Mouse (Mus musculus): ENCODE results near the gene Bdh2. TPM values are rescaled to one million over a fixed set of nuclear protein-coding genes. Genes with fewer than 3 reads are reported as not detected.

The Bdh2 gene
- polyA plus RNA-seq, 1 experiment from 2014 or later: 147 TPM

GRCm38 (mm10) chr3:135290249-135290894, 9.4 kb downstream of the Bdh2 start:
- ChIA-PET POLR2A (interaction anchor here (0.8 kb wide), 1 partner anchor 9 kb away, joined by 4 read pairs; the partner anchor contains the start of gene Bdh2), CTCF (interaction anchor here (0.5 to 3.4 kb wide), 6 partner anchors 8 to 437 kb away, joined by 3 to 19 read pairs (median 4); no protein-coding TSS in a partner anchor)
- ATAC-seq (peak; percentile 79), DNase-seq (ENCODE audit: low read depth, low spot score) (no peak)
- in situ Hi-C loops (cut with MboI; ENCODE audit: low pct_unique_long_range_greater_than_20kb): loop anchor here (5.0 kb wide), 3 partner anchors 37 to 437 kb away; no protein-coding TSS in a partner anchor
- no peaks in the 10 kb centered on the region for H3K27me3 ChIP-seq
- TF ChIP-seq CTCF (IDR thresholded peaks at IDR 0.05): peak; percentile 87

- no peak for TF ChIP-seq CTCF (IDR thresholded peaks at IDR 0.05)
- ATAC-seq (no peak), DNase-seq (ENCODE audit: low read depth, low spot score) (no peak)
- in situ Hi-C loops (cut with MboI; ENCODE audit: low pct_unique_long_range_greater_than_20kb): loop anchor here (5.0 kb wide), 3 partner anchors 34 to 434 kb away; no protein-coding TSS in a partner anchor
- CTCF ChIA-PET: interaction anchor here (1.0 to 1.2 kb wide), 3 partner anchors 20 to 308 kb away, joined by 3 read pairs; no protein-coding TSS in a partner anchor
- no peaks in the 10 kb centered on the region for H3K27me3 ChIP-seq
- POLR2A ChIA-PET: no interaction called here
Observed at GRCm38 (mm10) chr3:135293703-135294102, 12.7 kb downstream of the Bdh2 start.

- no peak for TF ChIP-seq CTCF (IDR thresholded peaks at IDR 0.05)
- DNase-seq (ENCODE audit: low read depth, low spot score) (no peak), ATAC-seq (no peak)
- POLR2A ChIA-PET: interaction anchor here (0.5 kb wide), 1 partner anchor 46 kb away, joined by 3 read pairs; no protein-coding TSS in a partner anchor
- no peaks in the 10 kb centered on the region for H3K27me3 ChIP-seq
- in situ Hi-C loops (cut with MboI; ENCODE audit: low pct_unique_long_range_greater_than_20kb): no loop called here
- CTCF ChIA-PET: interaction anchor here (1.6 kb wide), 1 partner anchor 436 kb away, joined by 3 read pairs; no protein-coding TSS in a partner anchor
Observed at GRCm38 (mm10) chr3:135295559-135295958, 14.5 kb downstream of the Bdh2 start.

GRCm38 (mm10) chr3:135298560-135298959, 17.5 kb downstream of the Bdh2 start:
- ChIA-PET CTCF (interaction anchor here (0.6 to 1.0 kb wide), 5 partner anchors 8 to 76 kb away, joined by 3 to 5 read pairs (median 3); partner anchors contain the start of gene Bdh2), POLR2A (no interaction called here)
- H3K27me3 ChIP-seq: no peaks in the 10 kb centered on the region
- DNase-seq (ENCODE audit: low read depth, low spot score) (peak; percentile 99), ATAC-seq (peak; percentile 99)
- no peak for TF ChIP-seq CTCF (IDR thresholded peaks at IDR 0.05)
- in situ Hi-C loops (cut with MboI; ENCODE audit: low pct_unique_long_range_greater_than_20kb): no loop called here

GRCm38 (mm10) chr3:135300081-135300480, 19.1 kb downstream of the Bdh2 start:
- no peaks in the 10 kb centered on the region for H3K27me3 ChIP-seq
- no peak for TF ChIP-seq CTCF (IDR thresholded peaks at IDR 0.05)
- POLR2A ChIA-PET: no interaction called here
- ATAC-seq: no peak
- no peak for DNase-seq (ENCODE audit: low read depth, low spot score)
- CTCF ChIA-PET: interaction anchor here (1.0 to 3.6 kb wide), 2 partner anchors 12 to 13 kb away, joined by 3 to 15 read pairs; no protein-coding TSS in a partner anchor
- in situ Hi-C loops (cut with MboI; ENCODE audit: low pct_unique_long_range_greater_than_20kb): no loop called here

GRCm38 (mm10) chr3:135304060-135304459, 23.0 kb downstream of the Bdh2 start:
- TF ChIP-seq CTCF (IDR thresholded peaks at IDR 0.05): no peak
- ATAC-seq (no peak), DNase-seq (ENCODE audit: low read depth, low spot score) (no peak)
- CTCF ChIA-PET: interaction anchor here (1.1 to 3.6 kb wide), 4 partner anchors 8 to 101 kb away, joined by 3 to 15 read pairs (median 6); no protein-coding TSS in a partner anchor
- in situ Hi-C loops (cut with MboI; ENCODE audit: low pct_unique_long_range_greater_than_20kb): no loop called here
- POLR2A ChIA-PET: interaction anchor here (0.7 kb wide), 1 partner anchor 1128 kb away, joined by 4 read pairs; no protein-coding TSS in a partner anchor
- no peaks in the 10 kb centered on the region for H3K27me3 ChIP-seq

- ChIA-PET CTCF (interaction anchor here (0.7 to 1.6 kb wide), 3 partner anchors 13 to 100 kb away, joined by 3 to 4 read pairs (median 3); no protein-coding TSS in a partner anchor), POLR2A (no interaction called here)
- DNase-seq (ENCODE audit: low read depth, low spot score) (no peak), ATAC-seq (no peak)
- H3K27me3 ChIP-seq: no peaks in the 10 kb centered on the region
- in situ Hi-C loops (cut with MboI; ENCODE audit: low pct_unique_long_range_greater_than_20kb): no loop called here
- no peak for TF ChIP-seq CTCF (IDR thresholded peaks at IDR 0.05)
Observed at GRCm38 (mm10) chr3:135304566-135304965, 23.5 kb downstream of the Bdh2 start.

- in situ Hi-C loops (cut with MboI; ENCODE audit: low pct_unique_long_range_greater_than_20kb): no loop called here
- TF ChIP-seq CTCF (IDR thresholded peaks at IDR 0.05): no peak
- CTCF ChIA-PET: interaction anchor here (0.9 kb wide), 1 partner anchor 10 kb away, joined by 3 read pairs; no protein-coding TSS in a partner anchor
- DNase-seq (ENCODE audit: low read depth, low spot score) (no peak), ATAC-seq (no peak)
- POLR2A ChIA-PET: interaction anchor here (0.9 kb wide), 1 partner anchor 11 kb away, joined by 3 read pairs; no protein-coding TSS in a partner anchor
- H3K27me3 ChIP-seq: no peaks in the 10 kb centered on the region
Observed at GRCm38 (mm10) chr3:135307411-135308259, 26.6 kb downstream of the Bdh2 start, which contains the start of gene Slc9b2. TSS of gene Slc9b2 (plus strand) at chr3:135307700.

- POLR2A ChIA-PET: no interaction called here
- ATAC-seq: no peak
- CTCF ChIA-PET: interaction anchor here (0.6 to 2.8 kb wide), 2 partner anchors 11 to 19 kb away, joined by 3 to 15 read pairs; no protein-coding TSS in a partner anchor
- in situ Hi-C loops (cut with MboI; ENCODE audit: low pct_unique_long_range_greater_than_20kb): no loop called here
- DNase-seq (ENCODE audit: low read depth, low spot score): no peak
- no peaks in the 10 kb centered on the region for H3K27me3 ChIP-seq
- TF ChIP-seq CTCF (IDR thresholded peaks at IDR 0.05): peak; percentile 33
Observed at GRCm38 (mm10) chr3:135312916-135313491, 32.0 kb downstream of the Bdh2 start.

- DNase-seq (ENCODE audit: low read depth, low spot score): no peak
- in situ Hi-C loops (cut with MboI; ENCODE audit: low pct_unique_long_range_greater_than_20kb): no loop called here
- no peak for ATAC-seq
- H3K27me3 ChIP-seq: no peaks in the 10 kb centered on the region
- POLR2A ChIA-PET: interaction anchor here (0.8 kb wide), 1 partner anchor 61 kb away, joined by 3 read pairs; no protein-coding TSS in a partner anchor
- CTCF ChIA-PET: interaction anchor here (0.6 to 0.9 kb wide), 2 partner anchors 19 to 23 kb away, joined by 3 read pairs; no protein-coding TSS in a partner anchor
- no peak for TF ChIP-seq CTCF (IDR thresholded peaks at IDR 0.05)
Observed at GRCm38 (mm10) chr3:135313727-135314126, 32.7 kb downstream of the Bdh2 start.
